8 mouse cellular contexts compared by ENCODE assay signal in the genomic region with DNA sequence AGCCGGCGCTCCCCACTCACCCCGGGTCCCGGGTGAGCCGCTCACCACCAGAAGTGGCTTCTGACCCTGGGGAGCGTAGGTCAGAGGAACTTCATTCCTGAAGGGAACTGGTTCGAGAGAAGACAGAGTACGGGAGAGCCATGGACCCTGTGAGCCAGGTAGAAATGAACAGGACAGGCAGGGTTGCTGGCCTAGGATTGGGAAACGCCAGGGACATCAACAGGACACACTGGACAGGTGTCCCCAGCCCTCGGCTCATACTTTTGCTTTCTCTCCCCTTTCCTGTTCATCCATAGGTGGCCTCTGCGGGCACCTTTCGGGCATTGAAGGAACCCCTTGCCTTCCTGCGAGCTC. TPM values are rescaled to one million over a fixed set of nuclear protein-coding genes. Genes with fewer than 3 reads are reported as not detected.
DNase-seq lines count a peak whose midpoint lies in the region; ATAC-seq and TF ChIP-seq lines count a peak whose summit lies in the region.
"Had no signal": no experiment of that assay in that cellular context is flagged by ENCODE, and none has a peak within 500 bp of the region (broad histone marks: within the 10 kb centered on the region; RNA-seq: fewer than 3 reads in every experiment).

No protein-coding gene starts in this region.

- ATAC-seq in forebrain, embryonic 11.5 days (replicated peaks; ENCODE audit: low FRiP score), result peak; percentile 51
- peak; percentile 54; the same call in 1 of the 2 replicates for ATAC-seq in intestine, embryonic 15.5 days
- no peak for ATAC-seq in neural tube, embryonic 14.5 days (ENCODE audit: low read depth)

- peak overlapping the region; percentile 35; the same call in 1 of the 2 replicates for H3K9ac ChIP-seq in forebrain, embryonic 11.5 days (ENCODE audit: low read length)
- H3K9ac ChIP-seq in intestine, embryonic 15.5 days, result no peak overlapping the region
- H3K9ac ChIP-seq in neural tube, embryonic 14.5 days (replicated peaks; ENCODE audit: low read depth, low read length), result 0 out of 2 replicates have a peak overlapping the region, but pooled peaks have one; percentile 28
- H3K9ac ChIP-seq: liver, embryonic 14.5 days had no signal

- no peak for TF ChIP-seq CTCF in layer of hippocampus, adult 2 months (conservative IDR thresholded peaks at IDR 0.05)

- H3K27me3 ChIP-seq in forebrain, embryonic 11.5 days (ENCODE audit: control insufficient read depth, insufficient read depth, low read length), result no peaks in the 10 kb centered on the region; the same call in 1 of the 2 replicates
- H3K27me3 ChIP-seq in intestine, embryonic 15.5 days (replicated peaks), result no peaks in the 10 kb centered on the region
- H3K27me3 ChIP-seq in neural tube, embryonic 14.5 days (ENCODE audit: control insufficient read depth, insufficient read depth, low read length), result 0 out of 2 replicates have a peak, but pooled peaks cover 2% of the 10 kb centered on the region

- no peaks in the 10 kb centered on the region for H3K9me3 ChIP-seq in forebrain, embryonic 11.5 days (ENCODE audit: control insufficient read depth, low read length)
- no peaks in the 10 kb centered on the region for H3K9me3 ChIP-seq in intestine, embryonic 15.5 days
- no peaks in the 10 kb centered on the region for H3K9me3 ChIP-seq in neural tube, embryonic 14.5 days (ENCODE audit: control insufficient read depth, low read length)

- no peaks in the 10 kb centered on the region for H3K36me3 ChIP-seq in forebrain, embryonic 11.5 days (ENCODE audit: control insufficient read depth, insufficient read depth, low read length)
- H3K36me3 ChIP-seq in intestine, embryonic 15.5 days, result no peaks in the 10 kb centered on the region
- H3K36me3 ChIP-seq in neural tube, embryonic 14.5 days (ENCODE audit: control insufficient read depth, insufficient read depth, low read length), result no peaks in the 10 kb centered on the region

- H3K27ac ChIP-seq in layer of hippocampus, adult 2 months, result peak overlapping the region; percentile 90
- H3K27ac ChIP-seq in forebrain, embryonic 11.5 days (ENCODE audit: low read depth, low read length), result no peak overlapping the region
- H3K27ac ChIP-seq in intestine, embryonic 15.5 days, result no peak overlapping the region
- H3K27ac ChIP-seq in neural tube, embryonic 14.5 days (ENCODE audit: low read depth, low read length), result no peak overlapping the region
- H3K27ac ChIP-seq: liver, embryonic 14.5 days had no signal

- peak overlapping the region; percentile 63 for H3K4me3 ChIP-seq in layer of hippocampus, adult 2 months
- H3K4me3 ChIP-seq in forebrain, embryonic 11.5 days (ENCODE audit: low read depth, low read length), result peak overlapping the region; percentile 32
- peak overlapping the region; percentile 32 for H3K4me3 ChIP-seq in intestine, embryonic 15.5 days (replicated peaks)
- peak overlapping the region; percentile 34 for H3K4me3 ChIP-seq in neural tube, embryonic 14.5 days (ENCODE audit: low read depth, low read length)

- no peaks in the 10 kb centered on the region for H3K4me1 ChIP-seq in forebrain, embryonic 11.5 days (replicated peaks; ENCODE audit: control insufficient read depth, insufficient read depth, low read length)
- no peaks in the 10 kb centered on the region for H3K4me1 ChIP-seq in intestine, embryonic 15.5 days (replicated peaks)
- H3K4me1 ChIP-seq in neural tube, embryonic 14.5 days (ENCODE audit: control insufficient read depth, insufficient read depth, low read length), result no peaks in the 10 kb centered on the region

- DNase-seq in layer of hippocampus, adult 2 months (ENCODE audit: low spot score in 2 of 2), result no peak
- DNase-seq in layer of hippocampus, postnatal 36 days, result no peak
- DNase-seq in forebrain, embryonic 11.5 days (ENCODE audit: low spot score), result no peak
- DNase-seq in thymus, postnatal 10 days (ENCODE audit: low spot score in 2 of 2), result no peak
- no peak for DNase-seq in right cerebral cortex, adult 18-20 months

- H3K4me2 ChIP-seq in forebrain, embryonic 11.5 days (ENCODE audit: low read depth, low read length, severe bottlenecking), result peak overlapping the region; percentile 77
- H3K4me2 ChIP-seq in intestine, embryonic 15.5 days (replicated peaks), result peak overlapping the region; percentile 77
- peak overlapping the region; percentile 78 for H3K4me2 ChIP-seq in neural tube, embryonic 14.5 days (ENCODE audit: low read depth, low read length)

- WGBS in forebrain, embryonic 11.5 days, result 9% methylated on average over 13 of the region's 13 CpGs
- 16% methylated on average over 13 of the region's 13 CpGs for WGBS in intestine, embryonic 15.5 days
- 16% methylated on average over 13 of the region's 13 CpGs for WGBS in neural tube, embryonic 14.5 days

RNA-seq across cellular contexts. Expression of gene Synpr, which starts 0.2 kb away (rescaled TPM):
- total RNA-seq in layer of hippocampus, adult 2 months (2021), result 100 to 1,000 TPM; 178 to 179 TPM
- total RNA-seq in layer of hippocampus, postnatal 36 days (2021), result 100 to 1,000 TPM; 181 to 203 TPM
- polyA plus RNA-seq in forebrain, embryonic 11.5 days (2014; fragmentation: Nextera tagmentation; extraction: Ambion mirVana), result 5.4 and 6.9 TPM in 2 replicates
- polyA plus RNA-seq in intestine, embryonic 15.5 days (2015; fragmentation: Nextera tagmentation; extraction: Ambion mirVana), result 2.8 and 3.2 TPM in 2 replicates
- 50.6 and 62.4 TPM in 2 replicates for polyA plus RNA-seq in neural tube, embryonic 14.5 days (2014; fragmentation: Nextera tagmentation; extraction: Ambion mirVana)
